Mouse (Mus musculus) brain, embryonic 14.5 days (tissue): ENCODE results near the gene Clstn2. TPM values are rescaled to one million over a fixed set of nuclear protein-coding genes. Genes with fewer than 3 reads are reported as not detected.

ENCODE experiments used
- DNase-seq: peaks from one replicate; pipeline ENCODE4 v3.0.0-alpha.2; 2011; ENCODE audit warnings: low read depth
- CTCF ChIP-seq: fragments of 200-500 bp; IDR thresholded peaks from 2 replicates; pipeline ENCODE4 v1.5.1; 2012; ENCODE audit warnings: inconsistent platforms, mild to moderate bottlenecking, moderate library complexity, borderline replicate concordance; ENCODE audit not compliant: insufficient read depth, insufficient read length; ENCODE audit errors: extremely low read depth
- POLR2A ChIP-seq: fragments of 200-500 bp; IDR thresholded peaks from 2 replicates; pipeline ENCODE4 v1.6.1; 2012; ENCODE audit warnings: mild to moderate bottlenecking, inconsistent platforms, borderline replicate concordance; ENCODE audit not compliant: poor library complexity, insufficient read depth, insufficient read length, severe bottlenecking; ENCODE audit errors: extremely low read depth
- polyA plus RNA-seq: library from polyadenylated mRNA; depleted of rRNA; stranded (reverse); fragments of >200 nt; gene quantifications from 2 replicates; pipeline ENCODE4 v1.2.3, GENCODE M21; 2012

The Clstn2 gene
- polyA plus RNA-seq, 1 experiment = 25.1 TPM

DNA sequence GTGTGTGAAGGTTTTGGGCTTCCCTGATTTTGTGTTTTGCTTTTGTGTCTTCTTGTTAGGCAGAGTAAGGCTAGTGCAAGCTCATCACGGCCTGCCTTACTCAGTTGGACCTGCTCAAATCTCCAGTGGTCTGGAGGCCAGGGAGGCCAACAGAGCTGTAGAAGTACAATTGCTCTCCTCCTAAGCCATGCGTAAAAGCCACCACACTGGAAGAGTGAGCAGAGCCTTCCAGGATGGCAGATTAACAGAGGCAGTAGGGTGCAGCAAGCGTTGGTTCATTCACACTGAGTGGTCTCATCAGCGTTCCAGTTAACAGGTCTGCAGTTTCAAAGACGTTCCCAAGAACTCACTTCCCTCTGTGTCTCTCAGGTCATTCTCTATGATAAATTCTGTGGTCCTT, 612.1 kb downstream of the Clstn2 start:
- no peak for DNase-seq
- no peak for TF ChIP-seq POLR2A
- no peak for TF ChIP-seq CTCF

GRCm38 (mm10) chr9:97414876-97415668, 617.9 kb downstream of the Clstn2 start:
- DNase-seq = no peak
- TF ChIP-seq CTCF = no peak
- TF ChIP-seq POLR2A = no peak

- DNase-seq = peak; percentile 29
- TF ChIP-seq CTCF (peak; percentile 33; the same call in 1 of the 2 replicates), POLR2A (no peak)
These were observed 624.8 kb downstream of the Clstn2 start for GRCm38 (mm10) chr9:97408142-97408541.
